Mouse (Mus musculus) inflammation-experienced regulatory T-cells, adult 16 weeks (primary cell): ENCODE measurements around the gene Tex13a. TPM values are rescaled to one million over a fixed set of nuclear protein-coding genes. Genes with fewer than 3 reads are reported as not detected.

ENCODE experiments used
- polyA plus RNA-seq: library from polyadenylated mRNA; unstranded; fragments of 100-300 nt; shearing (Covaris generic); gene quantifications from one replicate; pipeline ENCODE4 v1.2.1, GENCODE M21; 2017

Gene Tex13a
- polyA plus RNA-seq: not detected

GRCm38 (mm10) chrX:138209480-138209879, at the start of gene Tex13a:
Gene Tex13a (minus strand): TSS chrX:138209580.

